Mouse (Mus musculus) thymus, postnatal 25 days (tissue): ENCODE measurements around the gene Mvd.
A peak's percentile ranks its signal among the peaks of the same experiment; 100 is the strongest.

ENCODE experiments used
- DNase-seq: peaks from one replicate; pipeline ENCODE4 v3.0.0; 2022

The Mvd gene

DNA sequence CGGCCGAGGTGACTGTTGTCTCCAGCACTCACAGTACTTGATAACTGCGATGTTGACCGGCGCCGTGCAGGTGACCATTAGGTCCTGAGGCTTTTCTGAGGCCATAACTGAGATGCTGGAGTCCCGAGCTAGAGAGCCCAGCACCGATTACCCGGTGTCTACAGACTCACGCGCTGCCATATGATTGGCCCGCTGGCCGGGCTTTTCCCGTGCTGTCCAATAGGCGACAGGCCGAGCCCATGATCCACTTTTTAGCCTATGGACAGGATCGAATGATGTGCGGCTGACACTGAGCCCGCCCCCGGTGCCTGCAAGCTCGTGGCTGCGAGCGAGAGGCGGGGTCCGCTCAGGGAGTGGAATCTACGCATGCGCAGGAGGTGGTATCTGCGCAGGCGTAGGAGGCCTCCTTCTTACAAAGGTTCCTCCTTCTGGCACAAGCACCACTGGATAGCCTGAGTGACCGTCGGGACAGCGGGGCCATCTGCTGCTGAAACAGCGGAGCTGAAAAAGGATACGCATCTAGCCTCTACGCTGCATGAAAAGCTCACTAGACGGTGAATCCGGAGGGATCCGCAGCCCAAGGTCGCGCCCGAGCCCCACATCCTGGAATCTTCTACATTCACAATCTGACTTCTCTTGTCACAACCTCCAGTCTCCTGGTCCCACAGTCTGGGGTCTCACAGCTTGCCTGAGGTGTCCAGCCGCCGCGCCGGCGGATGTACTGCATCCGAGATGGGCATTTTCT is at the start of gene Mvd:
Mvd (minus strand) TSS at position 161 of the 745 bp plus-strand sequence.
- DNase-seq, result peak; percentile 97

DNA sequence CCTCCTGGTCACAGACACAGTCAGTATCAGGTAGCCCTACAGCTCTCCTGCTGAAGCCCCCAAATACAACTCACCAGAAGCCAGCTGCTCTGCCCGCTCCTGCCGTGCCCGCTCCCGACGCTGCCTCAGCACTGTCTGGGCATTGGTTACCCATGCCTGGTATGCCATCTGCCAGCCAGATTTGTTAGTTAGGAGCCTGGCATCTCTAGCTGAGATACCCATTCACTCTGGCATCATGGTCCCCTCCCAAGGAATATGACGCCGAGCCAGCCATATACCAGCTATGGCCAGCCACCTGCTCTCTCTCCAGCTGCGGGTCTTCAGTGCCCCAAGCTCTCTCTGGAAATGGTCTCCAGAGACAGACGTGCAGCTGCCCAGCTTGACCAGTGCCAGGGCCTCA is 45.2 kb upstream of the Mvd start:
- DNase-seq, result no peak

DNA sequence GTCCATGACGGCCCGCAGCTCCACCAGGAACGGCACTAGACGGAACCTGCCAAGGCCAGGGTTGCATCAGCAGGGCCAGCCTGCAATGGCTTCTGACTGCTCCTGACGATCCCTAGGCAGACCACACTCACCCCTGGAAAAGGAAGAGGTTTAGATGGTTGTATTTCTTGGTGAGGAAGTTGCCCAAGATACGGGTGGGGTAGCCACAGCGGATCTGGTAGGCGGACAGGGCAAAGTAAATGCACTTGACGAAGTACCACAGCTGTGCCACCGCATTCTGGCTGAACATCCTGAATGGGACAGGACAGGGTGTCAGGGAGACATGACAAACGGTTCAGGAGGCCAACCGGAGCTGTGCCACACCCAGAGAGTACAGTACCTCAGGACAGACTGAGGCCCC is 41.6 kb upstream of the Mvd start:
- DNase-seq, result no peak

DNA sequence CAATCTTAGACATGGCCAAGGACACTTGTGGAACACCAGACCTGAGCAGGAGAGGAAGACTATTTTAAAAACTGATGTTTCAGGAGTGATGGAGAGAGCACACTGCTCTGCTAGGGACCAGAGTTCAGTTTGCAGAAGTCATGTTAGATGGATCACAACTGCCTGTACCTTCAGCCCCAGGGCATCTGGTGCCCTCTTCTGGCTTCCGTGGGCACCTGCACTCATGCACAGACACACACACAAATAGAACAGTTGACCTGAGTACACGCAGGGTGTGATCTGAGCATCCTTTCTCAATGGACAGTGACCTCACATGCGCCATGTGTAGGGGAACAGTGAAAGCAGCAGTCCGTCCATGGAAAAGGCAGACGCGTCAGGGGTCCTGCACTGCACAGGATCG is 40.7 kb upstream of the Mvd start:
- peak; percentile 32 for DNase-seq

DNA sequence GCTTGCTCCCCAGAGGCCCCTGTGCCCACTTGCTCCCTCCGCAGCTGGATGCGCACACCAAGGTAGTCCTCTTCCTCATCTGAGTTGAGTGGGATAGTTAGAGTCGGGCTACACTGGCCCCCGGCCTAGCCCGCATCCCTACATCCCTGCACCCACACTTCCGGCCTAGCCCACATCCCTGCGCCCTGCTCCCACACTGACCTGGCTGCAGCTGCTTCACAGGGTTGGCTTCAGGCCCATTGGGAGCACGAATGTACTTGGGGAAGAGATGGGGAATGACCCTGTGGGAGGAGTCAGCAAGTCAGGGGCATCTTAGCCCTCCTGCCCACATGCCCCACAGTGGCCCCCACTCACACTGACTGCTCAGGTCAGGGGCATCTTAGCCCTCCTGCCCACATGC is 39.2 kb upstream of the Mvd start:
- no peak for DNase-seq

DNA sequence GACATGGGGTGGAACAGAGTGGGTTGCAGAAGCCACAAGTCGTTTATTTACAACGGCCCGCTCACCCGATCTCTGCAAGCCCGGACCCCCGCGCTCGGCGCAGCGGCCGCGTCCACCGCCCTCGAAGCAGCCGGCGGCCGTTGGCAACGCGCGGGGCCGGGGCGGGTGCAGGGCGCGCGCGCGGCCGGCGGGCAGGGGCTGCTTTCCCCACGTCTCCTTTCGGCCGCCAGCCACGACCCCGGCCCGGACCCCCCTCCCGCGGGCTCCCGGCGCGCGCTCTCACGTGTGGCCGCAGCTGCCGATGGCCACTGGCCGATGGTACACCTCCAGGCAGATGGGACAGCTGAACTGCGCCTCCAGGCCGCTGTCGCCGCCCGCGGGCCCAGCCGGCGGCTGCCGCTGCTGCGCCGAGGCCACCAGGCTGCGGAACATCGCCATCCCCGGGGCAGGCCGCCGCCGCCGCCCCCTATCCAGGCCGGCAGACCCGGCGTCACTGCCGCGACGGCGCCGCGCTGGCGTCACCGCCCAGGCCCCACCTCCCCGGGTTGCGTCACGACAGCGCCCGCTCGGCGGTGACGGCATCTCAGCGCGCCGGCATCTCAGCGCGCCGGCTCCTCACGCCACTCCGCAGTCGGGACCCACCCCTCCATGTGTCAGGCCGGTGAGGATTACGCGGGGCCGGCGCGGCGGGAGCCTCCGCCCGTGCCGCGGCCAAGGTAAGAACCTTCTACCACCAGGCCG is 32.5 kb upstream of the Mvd start, which contains the start of the genes Rnf166 and Ctu2:
Rnf166 (minus strand) TSS at position 485 of the 741 bp plus-strand sequence.
Ctu2 (plus strand) TSS at position 564 of the 741 bp plus-strand sequence.
- peak; percentile 95 for DNase-seq

DNA sequence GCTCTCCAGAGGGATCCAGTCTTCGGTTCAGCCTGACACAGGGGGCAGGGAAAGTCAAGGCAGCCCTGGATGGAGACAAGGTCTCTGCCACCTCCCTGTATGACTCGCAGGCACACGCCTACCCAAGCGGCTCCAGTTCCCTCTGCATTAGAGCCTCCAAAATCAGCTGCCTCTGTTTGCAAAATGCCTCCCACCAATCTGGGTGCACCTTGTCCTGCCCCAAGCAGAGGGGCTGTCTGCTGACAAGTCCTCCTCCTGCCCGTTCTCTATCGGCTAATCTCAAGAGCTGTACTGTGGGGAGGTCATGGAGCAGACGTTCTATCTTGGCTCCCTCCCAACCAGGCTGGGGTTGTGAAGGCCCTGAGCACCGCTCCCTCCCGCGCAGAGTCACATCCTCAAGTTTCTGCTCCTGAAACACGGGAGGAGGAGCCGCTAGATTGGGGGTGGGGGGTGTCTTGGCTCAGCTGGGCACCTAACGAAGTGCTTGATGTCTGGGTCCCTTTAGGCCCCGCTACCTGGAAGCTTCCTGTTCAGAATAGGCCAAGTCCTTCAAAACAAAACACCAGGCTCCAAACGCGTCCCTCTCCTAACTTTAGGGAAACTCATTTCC is 31.8 kb upstream of the Mvd start:
- DNase-seq, result peak; percentile 67

DNA sequence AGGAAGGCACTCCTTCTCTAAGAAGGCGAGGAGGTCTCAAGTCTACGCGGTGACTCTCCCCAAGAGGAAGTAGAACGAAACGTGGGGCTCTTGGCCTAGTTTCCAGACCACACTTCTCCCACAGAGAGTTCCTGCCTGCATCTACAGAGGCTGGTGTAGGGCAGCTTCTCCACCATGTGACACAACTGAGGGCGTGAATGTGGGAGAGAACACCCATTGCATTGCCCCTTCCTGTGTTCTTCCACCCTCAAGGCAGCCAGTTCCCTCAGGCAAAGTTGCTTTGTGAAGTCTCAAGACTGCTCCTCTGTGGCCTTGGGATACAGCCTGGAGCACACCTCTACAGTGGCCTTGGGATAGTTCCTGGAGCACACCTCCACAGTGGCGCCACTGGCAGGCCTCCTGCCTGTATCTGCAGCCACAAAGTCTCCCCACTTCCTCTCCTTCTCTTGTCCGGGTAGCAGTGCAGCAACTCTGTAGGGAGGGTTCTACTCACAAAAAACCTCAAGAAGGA is 30.7 kb upstream of the Mvd start:
- DNase-seq, result peak; percentile 83

DNA sequence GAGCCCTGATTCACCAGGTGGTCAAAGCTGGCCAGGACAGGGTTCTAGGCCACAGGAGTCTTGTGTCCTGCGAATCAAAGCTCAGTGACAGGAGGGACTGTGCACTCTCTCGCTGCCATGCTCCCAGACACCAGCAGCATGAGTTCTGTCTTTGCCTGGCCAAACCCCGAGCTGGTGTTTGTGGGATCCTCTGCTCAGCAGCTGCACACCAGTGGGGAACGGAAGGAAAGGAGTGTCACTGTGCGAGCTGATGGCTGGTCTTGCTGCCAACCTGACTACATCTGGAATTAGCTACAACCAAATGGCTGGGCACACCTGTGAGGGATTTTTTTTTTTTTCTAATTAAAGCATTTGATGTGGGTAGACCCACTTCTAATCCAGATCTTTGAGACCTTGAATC is 27.5 kb upstream of the Mvd start:
- DNase-seq, result peak; percentile 75

DNA sequence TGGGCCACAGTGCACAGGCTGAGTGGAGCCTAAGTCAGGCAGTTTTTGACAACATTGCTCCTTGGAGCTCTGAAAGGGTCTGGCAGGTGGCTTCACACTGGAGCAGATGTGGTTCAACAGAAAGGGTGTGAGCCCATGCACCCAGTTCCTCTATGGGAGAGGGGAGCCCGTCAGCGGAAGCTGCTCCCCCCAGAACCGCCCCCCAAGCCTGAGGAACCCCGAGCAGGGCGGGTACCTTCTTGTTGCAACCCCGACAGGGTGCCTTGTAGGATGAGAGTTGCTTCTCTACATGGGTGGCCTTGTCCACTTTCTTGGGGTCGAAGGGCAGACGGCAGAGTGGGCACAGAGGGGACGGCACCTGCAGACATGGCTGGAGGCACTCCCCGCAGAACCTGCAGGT is 26.7 kb upstream of the Mvd start:
- DNase-seq, result peak; percentile 90

DNA sequence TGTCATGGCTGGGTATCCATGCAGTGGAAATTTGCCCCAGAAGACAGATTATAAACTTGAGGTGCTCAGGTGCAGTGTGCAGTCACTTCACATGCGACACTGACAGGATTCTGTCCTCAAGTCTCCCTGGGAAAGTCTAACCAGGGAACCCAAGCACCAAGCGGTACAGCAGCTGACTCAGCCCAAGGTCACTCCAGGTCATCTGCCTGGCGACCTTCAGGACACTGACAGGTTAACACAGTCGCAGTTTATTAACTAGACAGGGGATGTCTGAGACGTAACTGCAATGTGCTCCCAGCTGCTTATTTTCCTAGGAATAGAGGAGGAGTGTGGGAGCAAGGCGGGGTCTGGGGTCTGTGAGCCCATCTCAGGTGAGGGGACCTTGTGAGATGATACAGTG is 26.2 kb upstream of the Mvd start:
- DNase-seq, result no peak

DNA sequence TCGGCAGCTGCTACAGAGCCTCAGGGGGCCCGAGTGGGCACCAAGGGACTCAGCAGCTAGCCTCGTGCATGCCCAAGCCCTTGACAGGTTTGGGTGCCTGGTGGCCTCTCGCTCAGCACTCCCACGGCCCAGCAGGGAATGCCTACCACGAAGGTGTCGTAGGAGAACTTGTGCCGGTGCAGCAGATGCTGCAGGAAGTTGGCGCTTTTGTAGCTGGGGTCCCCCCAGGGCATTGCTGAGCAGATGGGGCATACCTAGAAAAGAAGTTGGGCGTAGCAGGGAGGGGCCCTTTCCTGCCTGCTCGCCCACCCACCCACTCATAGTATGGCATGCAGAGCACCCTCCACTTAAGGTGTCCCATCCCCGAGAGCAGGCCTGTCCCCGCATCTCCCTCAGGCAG is 24.6 kb upstream of the Mvd start:
- peak; percentile 69 for DNase-seq

DNA sequence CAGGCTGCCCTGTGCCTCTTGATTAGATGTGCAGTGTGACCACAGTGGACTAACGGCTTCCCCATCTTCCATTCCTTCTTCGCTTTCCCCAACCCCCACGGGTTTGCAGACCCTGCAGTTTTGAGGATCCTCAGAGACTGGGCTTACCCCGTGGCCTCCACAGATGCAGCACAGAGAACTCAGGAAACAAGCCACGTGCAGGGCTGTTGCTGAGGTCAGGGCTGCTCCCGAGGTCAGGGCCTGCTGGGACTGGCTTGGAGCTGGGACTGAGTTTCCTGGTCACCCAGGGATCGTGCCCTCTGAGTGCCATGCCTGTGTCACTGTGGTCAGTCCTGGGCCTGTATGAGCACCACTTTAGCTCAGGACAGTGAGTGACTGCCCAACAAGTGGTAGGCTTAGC is 21.8 kb upstream of the Mvd start:
- no peak for DNase-seq

DNA sequence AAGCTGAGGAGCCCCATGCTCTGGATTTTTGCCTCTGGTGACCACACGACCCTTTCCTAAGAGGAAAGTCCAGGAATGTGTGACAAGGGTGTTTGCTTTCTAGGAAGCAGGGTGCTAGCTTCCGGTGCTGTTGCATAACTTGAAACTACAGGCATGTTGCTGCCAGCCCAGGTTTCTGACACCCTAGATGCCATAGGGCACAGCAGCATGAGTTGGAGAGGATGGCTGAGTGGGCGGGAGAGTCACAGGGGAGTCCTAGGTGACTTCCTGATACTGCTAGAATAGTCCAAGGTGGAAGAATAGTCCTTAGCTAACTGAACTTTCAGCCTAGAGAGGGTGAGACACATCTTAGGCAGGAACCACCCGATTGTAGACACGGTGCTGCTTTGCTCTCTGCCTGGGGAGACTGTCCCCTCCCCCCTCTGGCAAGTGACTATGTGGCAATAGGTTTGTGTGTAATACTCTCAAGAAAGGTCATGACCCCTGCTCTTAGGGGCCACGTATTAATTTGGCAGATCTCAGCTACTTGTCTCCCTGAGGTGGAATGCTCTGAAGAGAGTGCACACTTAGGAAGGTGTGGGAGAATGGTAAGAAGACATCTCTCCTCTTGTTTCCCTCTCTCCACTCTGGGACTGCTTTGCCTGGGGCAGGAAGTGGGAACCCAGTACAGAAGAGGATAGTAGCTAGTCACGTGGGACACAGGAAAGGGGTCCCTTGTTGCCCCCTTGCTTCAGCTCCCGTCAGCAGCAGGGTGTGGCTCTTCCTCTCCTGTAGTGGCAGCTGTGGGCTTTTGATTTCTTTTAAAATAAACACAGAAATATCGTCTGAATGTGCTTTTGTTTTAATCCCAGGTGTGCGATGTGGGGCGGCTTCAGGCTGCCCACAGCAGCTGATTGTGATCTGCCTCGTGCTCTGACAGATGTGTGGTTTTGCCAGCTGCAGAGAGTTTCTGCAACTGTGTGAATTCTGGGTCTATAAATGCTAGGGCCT is 20.7 kb upstream of the Mvd start:
- peak; percentile 69 for DNase-seq

DNA sequence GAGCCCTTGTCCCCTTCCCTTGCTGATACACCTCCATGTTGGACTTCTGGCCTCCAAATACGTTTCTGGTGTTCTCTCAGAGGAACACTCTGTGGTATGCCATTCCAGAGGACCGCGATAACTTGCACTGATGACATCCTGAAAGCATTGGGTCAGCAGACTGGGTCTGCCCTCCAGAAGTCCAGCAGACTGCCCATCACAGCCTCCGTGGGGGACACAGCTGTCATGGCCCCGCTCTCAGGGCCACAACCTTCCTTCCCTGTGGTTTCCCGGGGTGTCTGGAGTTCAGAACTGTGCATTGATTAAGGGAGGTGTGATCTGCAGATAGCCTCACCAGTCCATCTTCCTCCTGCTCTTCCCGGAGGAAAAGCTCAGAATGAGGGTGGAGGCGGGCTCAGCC is 19.3 kb upstream of the Mvd start:
- no peak for DNase-seq

DNA sequence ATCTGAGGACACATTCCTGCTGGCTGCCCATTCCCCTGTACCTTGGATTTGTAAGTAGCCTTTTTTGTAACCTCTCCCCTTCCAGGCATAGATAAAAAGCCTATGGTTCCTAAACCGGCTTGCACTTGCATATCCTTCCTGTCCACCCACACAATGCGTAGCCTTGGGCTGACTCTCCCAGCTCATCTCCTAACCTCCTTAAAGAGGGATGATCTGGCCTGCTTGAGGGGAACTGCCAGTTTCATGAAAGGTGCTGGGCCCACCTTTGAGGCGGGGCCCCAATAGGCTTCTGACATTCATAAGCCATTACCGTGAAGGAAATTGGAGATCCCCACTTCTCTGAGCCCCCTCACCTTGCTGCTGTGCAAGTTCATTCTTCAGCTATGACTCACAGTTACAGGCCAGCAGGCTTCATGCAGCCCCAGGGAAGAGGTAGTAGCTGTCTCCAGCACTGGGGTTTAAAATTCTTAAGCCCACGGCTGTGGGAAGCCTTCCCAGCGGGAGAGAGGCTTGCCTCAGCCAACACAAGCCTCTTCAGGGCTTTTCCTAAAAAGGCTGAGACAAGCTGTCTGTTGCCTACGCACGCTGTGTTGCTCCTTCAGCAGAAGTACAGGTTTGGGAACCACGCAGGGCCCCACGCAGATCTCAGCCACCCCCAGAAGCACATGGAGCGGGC is 18.4 kb upstream of the Mvd start:
- no peak for DNase-seq

DNA sequence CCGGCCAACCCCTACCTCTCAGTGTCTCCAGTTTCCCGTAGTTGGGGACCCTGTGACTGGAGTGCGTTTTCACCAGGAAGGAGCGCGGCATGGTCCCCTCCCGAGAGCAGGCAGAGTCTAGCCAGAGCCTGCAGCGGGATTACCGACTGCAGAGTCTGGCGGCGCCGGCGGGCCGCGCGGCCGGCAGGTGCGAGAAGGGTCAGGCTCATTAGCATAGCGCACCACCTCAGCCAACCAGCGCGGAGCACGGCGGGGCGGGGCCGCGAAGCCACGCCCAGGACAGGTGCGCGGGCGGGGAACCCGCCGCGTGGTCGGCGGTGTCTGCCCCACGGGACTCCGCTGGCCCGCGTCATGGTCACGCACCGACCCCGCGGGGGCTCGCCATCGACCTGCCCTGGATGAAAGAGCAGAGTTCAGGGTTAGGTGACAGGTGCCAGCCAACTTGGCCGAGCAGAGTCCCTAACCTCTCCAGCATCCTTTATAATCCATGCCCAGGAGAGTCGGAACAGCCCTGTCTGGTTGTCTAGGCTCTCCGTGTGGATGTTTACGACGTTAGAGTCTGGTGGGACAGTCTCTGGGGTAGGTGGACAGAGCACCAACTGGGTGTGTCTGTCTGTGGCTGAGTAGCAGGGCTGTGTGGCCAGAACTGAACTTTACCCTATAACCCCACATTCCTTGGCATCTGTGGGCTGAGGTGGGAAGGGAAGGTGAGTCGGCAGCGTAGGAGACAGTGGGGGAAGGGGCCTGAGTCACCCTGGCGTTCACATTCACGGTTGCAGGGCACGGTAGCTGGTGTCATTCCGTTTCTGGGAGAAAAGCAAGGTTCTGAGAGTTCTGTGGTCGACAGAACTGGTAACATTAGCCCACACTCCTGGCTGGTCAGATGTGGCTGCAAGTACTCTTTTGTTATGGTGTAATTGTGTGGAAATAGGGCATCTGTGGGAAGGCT is 17.6 kb upstream of the Mvd start, which contains the start of gene Snai3:
Snai3 (minus strand) TSS at position 210 of the 949 bp plus-strand sequence.
- peak; percentile 84 for DNase-seq

DNA sequence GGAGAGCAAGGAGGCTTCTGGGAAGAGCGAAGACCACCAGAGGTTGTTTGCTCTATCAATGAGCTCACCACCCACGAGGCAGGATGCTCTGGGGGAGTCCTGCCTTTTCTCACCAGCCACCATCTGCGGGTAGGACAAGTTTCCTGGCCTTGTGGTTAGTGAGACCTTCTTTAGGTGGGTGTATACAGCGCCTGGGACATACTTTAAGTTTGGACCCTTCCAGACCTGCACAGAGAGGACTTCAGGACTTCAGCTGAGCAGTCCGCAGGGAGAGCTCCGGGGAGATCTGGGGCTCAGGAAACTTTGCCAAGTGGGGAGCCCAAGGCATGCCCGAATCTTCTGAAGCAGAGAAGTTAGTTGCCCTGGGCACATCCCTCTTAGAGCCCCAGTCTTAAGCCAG is 16.8 kb upstream of the Mvd start:
- peak; percentile 57 for DNase-seq

DNA sequence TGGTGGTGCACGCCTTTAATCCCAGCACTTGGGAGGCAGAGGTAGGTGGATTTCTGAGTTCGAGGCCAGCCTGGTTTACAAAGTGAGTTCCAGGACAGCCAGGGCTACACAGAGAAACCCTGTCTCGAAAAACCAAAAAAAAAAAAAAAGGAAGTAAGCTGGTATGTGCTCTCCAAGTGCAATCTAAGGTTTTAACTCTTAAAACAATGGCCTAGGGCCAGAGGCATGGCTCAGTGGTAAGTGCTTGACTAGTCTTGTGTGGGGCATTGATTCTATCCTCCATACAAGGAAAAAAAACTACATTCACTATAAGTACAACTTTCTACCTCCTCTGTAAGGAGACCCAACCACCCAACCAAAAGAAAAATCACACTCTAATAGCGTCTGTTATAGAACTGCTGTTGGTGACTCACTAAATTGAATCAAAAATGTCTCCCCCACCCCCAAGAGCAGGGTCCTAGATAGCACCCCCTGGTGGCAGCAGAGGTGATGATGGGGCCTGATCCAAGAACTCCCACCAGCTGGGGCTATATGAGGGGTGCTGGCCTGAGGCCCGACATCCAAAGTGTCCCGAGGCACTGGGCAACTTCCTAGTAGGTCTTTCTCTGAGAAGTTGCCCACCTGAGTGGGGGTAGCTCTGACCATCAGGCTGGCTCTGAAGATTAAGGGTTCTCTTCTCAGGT is 16.1 kb upstream of the Mvd start:
- peak; percentile 83 for DNase-seq

DNA sequence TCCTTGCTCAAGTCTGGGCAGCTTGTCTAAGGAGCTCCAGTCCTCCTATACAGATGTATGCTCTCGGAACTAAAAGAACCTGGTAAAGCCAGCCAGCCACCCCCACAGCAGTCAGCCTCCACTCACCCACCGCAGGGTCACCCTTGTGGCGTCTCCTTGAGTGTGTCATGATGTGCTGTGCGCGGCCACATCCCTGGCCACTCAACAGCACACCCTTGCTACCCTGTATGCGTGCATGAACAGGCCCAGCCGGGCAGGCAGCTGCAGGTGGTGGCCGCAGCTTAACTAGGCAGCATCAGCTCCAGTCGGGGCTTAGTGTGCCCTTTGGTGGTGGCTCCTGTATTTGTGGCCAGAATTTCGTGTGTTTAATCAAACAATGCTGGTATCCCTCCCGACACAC is 13.9 kb upstream of the Mvd start:
- DNase-seq, result no peak
